ENCODE assay signal across 8 mouse cellular contexts in the genomic region with DNA sequence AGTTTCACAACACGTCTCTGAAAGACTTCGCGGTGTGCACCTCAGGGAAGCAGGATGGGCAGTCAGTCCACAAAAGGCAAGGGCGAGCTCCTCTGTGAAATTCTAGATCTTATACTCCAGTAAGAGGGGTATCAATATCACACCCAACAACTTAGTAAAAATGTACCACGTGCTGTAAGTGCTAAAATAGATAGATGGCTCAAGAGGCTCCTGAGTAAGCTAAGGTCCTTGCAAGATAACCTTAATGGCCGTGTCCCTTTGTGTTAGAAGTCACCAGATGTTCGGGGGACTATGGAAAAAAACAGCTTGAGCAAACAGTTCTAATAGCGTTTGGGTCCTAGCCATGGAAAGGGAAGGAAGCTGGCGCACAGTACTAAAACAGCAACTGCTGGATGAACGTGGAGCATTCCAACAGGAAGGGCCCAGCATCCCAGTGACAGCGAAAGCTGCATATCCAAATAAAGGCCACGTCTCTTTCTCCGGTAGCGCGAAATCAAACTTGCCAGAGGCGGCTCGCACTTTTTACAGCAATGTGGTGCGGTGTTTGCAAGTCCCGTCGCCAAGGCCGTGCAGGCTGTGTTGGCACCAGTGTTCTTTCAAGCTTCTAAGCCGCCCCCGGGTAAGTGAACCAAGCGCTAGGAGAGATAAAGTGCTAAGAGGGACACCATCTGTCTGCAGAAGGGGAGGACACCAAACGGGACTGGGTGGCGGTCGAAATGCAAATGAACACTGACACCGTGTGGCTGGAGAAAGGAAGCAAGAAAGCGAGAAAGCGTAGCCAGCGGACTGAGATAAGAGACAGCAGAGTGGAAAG. TPM values are rescaled to one million over a fixed set of nuclear protein-coding genes. Genes with fewer than 3 reads are reported as not detected.
A peak's percentile ranks its signal among the peaks of the same experiment; 100 is the strongest.
DNase-seq lines count a peak whose midpoint lies in the region; ATAC-seq and TF ChIP-seq lines count a peak whose summit lies in the region.

No protein-coding gene starts in this region.

- peak overlapping the region; percentile 3; the same call in 1 of the 2 replicates for H3K27ac ChIP-seq in heart, embryonic 11.5 days (ENCODE audit: low read depth, low read length)
- peak overlapping the region; percentile 67 for H3K27ac ChIP-seq in kidney, embryonic 15.5 days
- peak overlapping the region; percentile 43; the same call in 1 of the 2 replicates for H3K27ac ChIP-seq in limb, embryonic 15.5 days
- H3K27ac ChIP-seq in midbrain, embryonic 16.5 days (ENCODE audit: low read length): no peak overlapping the region
- H3K27ac ChIP-seq in spleen, adult 2 months (ENCODE audit: insufficient read depth, low read length): no peak overlapping the region

- no peaks in the 10 kb centered on the region for H3K36me3 ChIP-seq in heart, embryonic 11.5 days (ENCODE audit: control insufficient read depth, insufficient read depth, low read length)
- no peaks in the 10 kb centered on the region for H3K36me3 ChIP-seq in kidney, embryonic 15.5 days
- H3K36me3 ChIP-seq in limb, embryonic 15.5 days: no peaks in the 10 kb centered on the region
- no peaks in the 10 kb centered on the region for H3K36me3 ChIP-seq in midbrain, embryonic 16.5 days (ENCODE audit: control insufficient read depth, insufficient read depth, low read length)
- H3K36me3 ChIP-seq in spleen, adult 2 months (ENCODE audit: control insufficient read depth, insufficient read depth, low read length): no peaks in the 10 kb centered on the region

- DNase-seq in CD4-positive helper T cell, adult 2 months (ENCODE audit: low read depth, low spot score): peak; percentile 82
- peak; percentile 95 for DNase-seq in brain, embryonic 14.5 days (ENCODE audit: low read depth)
- DNase-seq in spleen, adult 2 months (ENCODE audit: low read depth in 1 of 2, low spot score in 2 of 2): peak; percentile 70 to 73

- H3K27me3 ChIP-seq in heart, embryonic 11.5 days (ENCODE audit: control insufficient read depth, insufficient read depth, low read length): no peaks in the 10 kb centered on the region
- H3K27me3 ChIP-seq in kidney, embryonic 15.5 days: peaks cover 15% of the 10 kb centered on the region
- H3K27me3 ChIP-seq in limb, embryonic 15.5 days: 0 out of 2 replicates have a peak, but pooled peaks cover 5% of the 10 kb centered on the region
- H3K27me3 ChIP-seq in midbrain, embryonic 16.5 days (ENCODE audit: control insufficient read depth, insufficient read depth, low read depth, low read length): peaks cover 7% of the 10 kb centered on the region
- H3K27me3 ChIP-seq in spleen, adult 2 months (ENCODE audit: control insufficient read depth, insufficient read depth, low read length): no peaks in the 10 kb centered on the region

- H3K4me1 ChIP-seq in heart, embryonic 11.5 days (ENCODE audit: control insufficient read depth, insufficient read depth, low read length): peaks cover 5% of the 10 kb centered on the region; the same call in 1 of the 2 replicates
- peaks cover 23% of the 10 kb centered on the region for H3K4me1 ChIP-seq in kidney, embryonic 15.5 days
- H3K4me1 ChIP-seq in limb, embryonic 15.5 days: peaks cover 12% of the 10 kb centered on the region; the same call in 1 of the 2 replicates
- H3K4me1 ChIP-seq in midbrain, embryonic 16.5 days (ENCODE audit: control insufficient read depth, insufficient read depth, low read length): peaks cover 5% of the 10 kb centered on the region
- H3K4me1 ChIP-seq in spleen, adult 2 months (ENCODE audit: control insufficient read depth, insufficient read depth, insufficient read length): no peaks in the 10 kb centered on the region; the same call in 1 of the 2 replicates

- peak overlapping the region; percentile 42 for H3K4me3 ChIP-seq in heart, embryonic 11.5 days (ENCODE audit: low read depth, low read length)
- peak overlapping the region; percentile 52 for H3K4me3 ChIP-seq in kidney, embryonic 15.5 days (replicated peaks)
- peak overlapping the region; percentile 48 for H3K4me3 ChIP-seq in limb, embryonic 15.5 days
- H3K4me3 ChIP-seq in midbrain, embryonic 16.5 days (ENCODE audit: low read depth, low read length): peak overlapping the region; percentile 40
- H3K4me3 ChIP-seq in spleen, adult 2 months (ENCODE audit: extremely low read depth, insufficient read depth, insufficient read length): peak overlapping the region; percentile 55; the same call in 1 of the 2 replicates

- TF ChIP-seq CTCF in brain, embryonic 14.5 days (IDR thresholded peaks at IDR 0.05; ENCODE audit: borderline replicate concordance, extremely low read depth, insufficient read depth, insufficient read length): peak; percentile 81
- TF ChIP-seq CTCF in spleen, adult 2 months (IDR thresholded peaks at IDR 0.05; ENCODE audit: extremely low read depth, insufficient read depth, insufficient read length, insufficient replicate concordance): peak; percentile 91; the same call in 1 of the 2 replicates

- H3K4me2 ChIP-seq in heart, embryonic 11.5 days: peak overlapping the region; percentile 67
- H3K4me2 ChIP-seq in kidney, embryonic 15.5 days: peak overlapping the region; percentile 91
- H3K4me2 ChIP-seq in limb, embryonic 15.5 days: peak overlapping the region; percentile 82
- H3K4me2 ChIP-seq in midbrain, embryonic 16.5 days (ENCODE audit: low read length): peak overlapping the region; percentile 75

- peak overlapping the region; percentile 56 for H3K9ac ChIP-seq in heart, embryonic 11.5 days (ENCODE audit: low read depth, low read length)
- H3K9ac ChIP-seq in kidney, embryonic 15.5 days: peak overlapping the region; percentile 47
- H3K9ac ChIP-seq in limb, embryonic 15.5 days: peak overlapping the region; percentile 52
- peak overlapping the region; percentile 61 for H3K9ac ChIP-seq in midbrain, embryonic 16.5 days (ENCODE audit: low read depth, low read length)

- no peak for TF ChIP-seq POLR2A in brain, embryonic 14.5 days (IDR thresholded peaks at IDR 0.05; ENCODE audit: borderline replicate concordance, extremely low read depth, insufficient read depth, insufficient read length, poor library complexity, severe bottlenecking)
- TF ChIP-seq POLR2A in spleen, adult 2 months (IDR thresholded peaks at IDR 0.05; ENCODE audit: low read depth, low read length): no peak

- WGBS in heart, embryonic 11.5 days (ENCODE audit: insufficient replicate concordance): 5% methylated on average over 31 of the region's 31 CpGs
- WGBS in kidney, embryonic 15.5 days: 4% methylated on average over 31 of the region's 31 CpGs
- WGBS in limb, embryonic 15.5 days: 6% methylated on average over 31 of the region's 31 CpGs
- 7% methylated on average over 31 of the region's 31 CpGs for WGBS in midbrain, embryonic 16.5 days
- 8% methylated on average over 31 of the region's 31 CpGs for WGBS in spleen, adult 2 months

- H3K9me3 ChIP-seq in heart, embryonic 11.5 days (replicated peaks; ENCODE audit: control insufficient read depth, low read length): no peaks in the 10 kb centered on the region
- no peaks in the 10 kb centered on the region for H3K9me3 ChIP-seq in kidney, embryonic 15.5 days (replicated peaks)
- H3K9me3 ChIP-seq in limb, embryonic 15.5 days: no peaks in the 10 kb centered on the region
- H3K9me3 ChIP-seq in midbrain, embryonic 16.5 days (replicated peaks; ENCODE audit: control insufficient read depth, low read length, poor library complexity, severe bottlenecking): no peaks in the 10 kb centered on the region

- peak; percentile 96 for ATAC-seq in erythroblast, adult 5-6 weeks (replicated peaks; ENCODE audit: low FRiP score, poor library complexity, severe bottlenecking)
- ATAC-seq in heart, embryonic 11.5 days (replicated peaks; ENCODE audit: insufficient number of reproducible peaks, low FRiP score, low TSS enrichment): peak; percentile 78
- peak; percentile 88 for ATAC-seq in kidney, embryonic 15.5 days (replicated peaks; ENCODE audit: low FRiP score)
- ATAC-seq in limb, embryonic 15.5 days (ENCODE audit: insufficient number of reproducible peaks, low FRiP score, low TSS enrichment, low read depth): peak; percentile 74; the same call in 1 of the 2 replicates
- ATAC-seq in midbrain, embryonic 16.5 days: peak; percentile 93

RNA-seq across cellular contexts. Expression of a gene that starts 24.4 kb away (rescaled TPM):
- 60.0 and 62.9 TPM in 2 replicates for polyA plus RNA-seq in brain, embryonic 14.5 days (2012; rRNA removed)
- total RNA-seq in erythroblast, adult 5-6 weeks (2015; ENCODE audit: low replicate concordance): 20.9 and 24.0 TPM in 2 replicates
- total RNA-seq in erythroblast, adult 5-6 weeks (2017; ENCODE audit: low replicate concordance): 65.4 and 81.5 TPM in 2 replicates
- 44.5 and 48.2 TPM in 2 replicates for polyA plus RNA-seq in heart, embryonic 11.5 days (2014; fragmentation: Nextera tagmentation; extraction: Ambion mirVana)
- polyA plus RNA-seq in kidney, embryonic 15.5 days (2015; fragmentation: Nextera tagmentation; extraction: Ambion mirVana): 58.2 and 73.7 TPM in 2 replicates
- polyA plus RNA-seq in limb, embryonic 15.5 days (2015; fragmentation: Nextera tagmentation; extraction: Ambion mirVana): 46.6 and 74.3 TPM in 2 replicates
- polyA plus RNA-seq in midbrain, embryonic 16.5 days (2015; fragmentation: Nextera tagmentation; extraction: Ambion mirVana): 27.1 and 27.7 TPM in 2 replicates
- 36.6 and 45.7 TPM in 2 replicates for polyA plus RNA-seq in spleen, adult 2 months (2012; rRNA removed)

RNA-seq across cellular contexts. Expression of a gene that starts 31.6 kb away (rescaled TPM):
- polyA plus RNA-seq in brain, embryonic 14.5 days (2012; rRNA removed): 1.2 and 1.7 TPM in 2 replicates
- not detected in 2 replicates for total RNA-seq in erythroblast, adult 5-6 weeks (2015; ENCODE audit: low replicate concordance)
- 0.56 TPM in 1 of 2 replicates, not detected in the other for total RNA-seq in erythroblast, adult 5-6 weeks (2017; ENCODE audit: low replicate concordance)
- 14.2 and 15.4 TPM in 2 replicates for polyA plus RNA-seq in heart, embryonic 11.5 days (2014; fragmentation: Nextera tagmentation; extraction: Ambion mirVana)
- 5.3 and 11.4 TPM in 2 replicates for polyA plus RNA-seq in kidney, embryonic 15.5 days (2015; fragmentation: Nextera tagmentation; extraction: Ambion mirVana)
- 6.7 TPM in 2 replicates for polyA plus RNA-seq in limb, embryonic 15.5 days (2015; fragmentation: Nextera tagmentation; extraction: Ambion mirVana)
- polyA plus RNA-seq in midbrain, embryonic 16.5 days (2015; fragmentation: Nextera tagmentation; extraction: Ambion mirVana): 0.39 and 0.82 TPM in 2 replicates
- polyA plus RNA-seq in spleen, adult 2 months (2012; rRNA removed): 0.36 TPM in 2 replicates

RNA-seq across cellular contexts. Expression of a gene that starts 43.9 kb away (rescaled TPM):
- 349 and 402 TPM in 2 replicates for polyA plus RNA-seq in brain, embryonic 14.5 days (2012; rRNA removed)
- total RNA-seq in erythroblast, adult 5-6 weeks (2015; ENCODE audit: low replicate concordance): 27.4 and 43.2 TPM in 2 replicates
- total RNA-seq in erythroblast, adult 5-6 weeks (2017; ENCODE audit: low replicate concordance): 2.5 and 23.8 TPM in 2 replicates
- polyA plus RNA-seq in heart, embryonic 11.5 days (2014; fragmentation: Nextera tagmentation; extraction: Ambion mirVana): 1,265 and 1,267 TPM in 2 replicates
- 771 and 842 TPM in 2 replicates for polyA plus RNA-seq in kidney, embryonic 15.5 days (2015; fragmentation: Nextera tagmentation; extraction: Ambion mirVana)
- 577 and 625 TPM in 2 replicates for polyA plus RNA-seq in limb, embryonic 15.5 days (2015; fragmentation: Nextera tagmentation; extraction: Ambion mirVana)
- polyA plus RNA-seq in midbrain, embryonic 16.5 days (2015; fragmentation: Nextera tagmentation; extraction: Ambion mirVana): 680 and 706 TPM in 2 replicates
- polyA plus RNA-seq in spleen, adult 2 months (2012; rRNA removed): 35.6 and 44.9 TPM in 2 replicates

RNA-seq across cellular contexts. Expression of a gene that starts 50.0 kb away (rescaled TPM):
- polyA plus RNA-seq in brain, embryonic 14.5 days (2012; rRNA removed): 25.0 and 31.7 TPM in 2 replicates
- total RNA-seq in erythroblast, adult 5-6 weeks (2015; ENCODE audit: low replicate concordance): 27.2 and 38.0 TPM in 2 replicates
- 42.0 and 49.9 TPM in 2 replicates for total RNA-seq in erythroblast, adult 5-6 weeks (2017; ENCODE audit: low replicate concordance)
- polyA plus RNA-seq in heart, embryonic 11.5 days (2014; fragmentation: Nextera tagmentation; extraction: Ambion mirVana): 37.8 and 39.6 TPM in 2 replicates
- 52.3 and 54.6 TPM in 2 replicates for polyA plus RNA-seq in kidney, embryonic 15.5 days (2015; fragmentation: Nextera tagmentation; extraction: Ambion mirVana)
- 41.1 and 46.5 TPM in 2 replicates for polyA plus RNA-seq in limb, embryonic 15.5 days (2015; fragmentation: Nextera tagmentation; extraction: Ambion mirVana)
- polyA plus RNA-seq in midbrain, embryonic 16.5 days (2015; fragmentation: Nextera tagmentation; extraction: Ambion mirVana): 38.2 and 41.3 TPM in 2 replicates
- polyA plus RNA-seq in spleen, adult 2 months (2012; rRNA removed): 1.7 and 2.1 TPM in 2 replicates

Comparison
In these comparisons a context has a peak if more than half of its experiments do, and no peak if none do; other contexts are left out.
1. H3K27ac ChIP-seq: peak in heart, embryonic 11.5 days (single experiment), kidney, embryonic 15.5 days (single experiment) and limb, embryonic 15.5 days (single experiment); none in midbrain, embryonic 16.5 days (single experiment) and spleen, adult 2 months (single experiment).
2. Peak in every context shown above with its lines, with median percentiles within 50 percentile points of each other: DNase-seq, ATAC-seq, H3K4me2 ChIP-seq, H3K4me3 ChIP-seq and H3K9ac ChIP-seq.